Mouse (Mus musculus) ES-E14 (cell line): ENCODE measurements around the gene Gps1.

Source experiments
- CHD2 ChIP-seq: IDR thresholded peaks from 2 replicates; pipeline ENCODE4 v1.6.1; 2014; ENCODE audit warnings: mild to moderate bottlenecking, low read depth, low read length, inconsistent platforms
- HCFC1 ChIP-seq: IDR thresholded peaks from 2 replicates; pipeline ENCODE4 v1.6.1; 2012; ENCODE audit warnings: low read length, inconsistent platforms, borderline replicate concordance; ENCODE audit not compliant: insufficient read depth

GRCm38 (mm10) chr11:120831659-120832440 lies 47.8 kb downstream of the Gps1 start:
- TF ChIP-seq CHD2 (no peak), HCFC1 (no peak)
